Mouse (Mus musculus) erythroblast, embryonic 14.5 days (primary cell): ENCODE results near the gene Fxyd4.

Experiments used
- GATA1 ChIP-seq: IDR thresholded peaks from 2 replicates; pipeline ENCODE4 v1.6.1; 2012; ENCODE audit warnings: low read length, inconsistent platforms, mixed read lengths
- TAL1 ChIP-seq: IDR thresholded peaks from 3 replicates; pipeline ENCODE4 v1.6.1; 2012; ENCODE audit warnings: low read length, inconsistent platforms, mixed read lengths

DNA sequence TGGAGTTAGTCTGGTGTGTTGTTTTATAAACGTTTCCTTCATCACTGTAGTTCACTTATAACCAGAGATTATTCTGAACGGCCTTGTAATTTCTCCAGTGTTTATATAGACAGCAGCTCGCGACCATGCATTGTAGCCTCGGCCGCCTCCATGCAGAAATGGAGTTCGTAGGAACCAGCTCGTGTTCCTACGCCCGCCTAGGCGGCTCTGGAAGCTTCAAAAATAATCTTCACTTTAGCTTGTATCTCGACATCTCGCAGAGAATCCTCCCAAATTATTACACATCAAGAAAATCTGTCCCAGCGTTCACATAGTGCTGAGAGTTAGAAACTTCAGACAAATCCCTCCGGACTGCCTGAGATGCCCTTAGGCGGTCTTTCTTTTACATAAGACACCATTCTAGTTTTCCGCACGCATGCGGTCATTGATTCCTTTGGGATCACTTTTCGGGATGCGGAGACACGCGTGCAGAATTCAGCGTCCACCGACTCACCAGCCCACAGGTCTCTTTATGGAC, 31.4 kb downstream of the Fxyd4 start:
- no peak for TF ChIP-seq GATA1
- TF ChIP-seq TAL1: no peak
